Mouse (Mus musculus): ENCODE results near the gene Ptprm. TPM values are rescaled to one million over a fixed set of nuclear protein-coding genes. Genes with fewer than 3 reads are reported as not detected.

The Ptprm gene
- polyA plus RNA-seq, 1 experiment, result 20.1 TPM

DNA sequence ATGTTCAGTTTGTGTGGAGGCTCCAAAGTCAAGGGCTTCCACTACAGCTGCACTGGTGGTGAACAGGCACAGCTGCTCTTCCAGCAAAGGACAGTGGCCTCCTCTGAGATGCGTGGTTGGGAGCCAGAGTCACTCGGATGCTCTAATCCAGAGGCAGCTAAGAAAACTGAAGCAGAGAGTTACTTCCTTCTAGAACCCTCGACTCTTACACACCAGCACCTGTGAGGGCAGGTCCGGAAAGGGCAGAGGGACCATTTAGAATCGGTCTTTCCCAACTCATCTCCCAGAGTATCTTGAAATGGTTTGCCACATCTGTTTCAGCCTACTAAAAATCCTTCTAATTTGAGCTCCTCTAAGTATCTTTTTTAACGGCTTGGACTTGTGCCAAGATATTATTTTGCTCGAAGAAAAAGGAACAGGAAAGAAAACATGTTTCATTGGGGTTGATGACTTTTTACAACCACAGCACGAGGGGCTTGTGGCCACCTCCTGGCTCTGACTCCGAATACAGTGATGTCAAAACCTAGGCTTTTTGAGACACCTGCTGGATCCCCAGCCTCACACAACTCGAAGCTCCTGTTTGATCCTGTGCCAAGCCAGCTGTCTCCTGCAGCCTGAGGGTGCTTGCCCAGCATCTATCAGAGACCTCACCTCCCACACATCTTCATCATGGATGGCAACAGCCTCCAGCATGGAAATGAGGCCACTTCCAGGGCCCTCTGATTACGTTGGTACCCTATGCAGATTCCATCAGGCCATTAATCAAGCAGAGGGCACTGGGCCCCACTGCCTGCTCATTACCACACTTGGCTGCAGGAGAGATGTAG is 652.7 kb downstream of the Ptprm start:
- DNase-seq (ENCODE audit: low read depth), result peak; percentile 65
- TF ChIP-seq POLR2A (IDR thresholded peaks at IDR 0.05; ENCODE audit: borderline replicate concordance, extremely low read depth, insufficient read depth, insufficient read length, poor library complexity, severe bottlenecking) (no peak), CTCF (IDR thresholded peaks at IDR 0.05; ENCODE audit: borderline replicate concordance, extremely low read depth, insufficient read depth, insufficient read length) (no peak)

DNA sequence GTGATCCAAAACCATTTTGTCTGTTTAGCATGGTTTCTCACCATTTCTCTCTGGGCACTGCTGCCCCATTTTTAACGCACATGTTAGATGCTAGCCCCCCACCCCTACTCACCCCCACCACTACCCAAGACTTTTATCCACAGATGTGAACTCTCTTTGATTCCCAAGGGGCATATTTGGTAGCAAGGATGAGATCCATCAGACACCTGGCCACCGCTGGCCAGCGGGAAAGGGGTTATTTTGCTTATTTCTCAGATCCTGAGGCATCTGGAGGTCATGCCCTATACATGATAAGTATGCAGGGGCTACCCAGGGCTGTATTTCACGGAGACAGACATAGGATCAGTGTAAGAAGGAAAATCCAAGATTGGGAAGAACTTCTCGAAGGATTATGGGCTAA is 654.4 kb downstream of the Ptprm start:
- DNase-seq (ENCODE audit: low read depth), result no peak
- no peak for TF ChIP-seq POLR2A (IDR thresholded peaks at IDR 0.05; ENCODE audit: borderline replicate concordance, extremely low read depth, insufficient read depth, insufficient read length, poor library complexity, severe bottlenecking)
- TF ChIP-seq CTCF (IDR thresholded peaks at IDR 0.05; ENCODE audit: borderline replicate concordance, extremely low read depth, insufficient read depth, insufficient read length), result no peak

DNA sequence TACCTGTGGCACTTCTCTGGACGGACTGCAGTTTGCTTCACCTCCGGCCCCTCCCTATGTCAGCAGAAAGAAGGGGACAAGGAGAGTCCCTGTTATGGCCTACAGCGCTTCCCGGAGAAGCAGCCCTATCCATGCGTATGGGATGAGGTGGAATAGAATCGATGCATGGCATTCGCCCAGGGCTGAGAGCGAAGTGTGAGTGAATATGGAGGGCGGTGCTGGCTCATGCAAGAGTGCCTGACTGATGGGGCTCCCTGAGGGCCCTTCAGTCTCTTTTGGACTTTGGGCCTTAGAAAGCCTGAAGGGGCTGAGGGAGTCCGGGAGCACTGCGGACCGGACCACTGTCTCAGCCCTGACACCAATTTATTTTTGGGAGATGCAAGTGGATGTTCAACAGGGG is 656.6 kb downstream of the Ptprm start:
- no peak for TF ChIP-seq POLR2A (IDR thresholded peaks at IDR 0.05; ENCODE audit: borderline replicate concordance, extremely low read depth, insufficient read depth, insufficient read length, poor library complexity, severe bottlenecking)
- no peak for TF ChIP-seq CTCF (IDR thresholded peaks at IDR 0.05; ENCODE audit: borderline replicate concordance, extremely low read depth, insufficient read depth, insufficient read length)
- DNase-seq (ENCODE audit: low read depth), result peak; percentile 56

DNA sequence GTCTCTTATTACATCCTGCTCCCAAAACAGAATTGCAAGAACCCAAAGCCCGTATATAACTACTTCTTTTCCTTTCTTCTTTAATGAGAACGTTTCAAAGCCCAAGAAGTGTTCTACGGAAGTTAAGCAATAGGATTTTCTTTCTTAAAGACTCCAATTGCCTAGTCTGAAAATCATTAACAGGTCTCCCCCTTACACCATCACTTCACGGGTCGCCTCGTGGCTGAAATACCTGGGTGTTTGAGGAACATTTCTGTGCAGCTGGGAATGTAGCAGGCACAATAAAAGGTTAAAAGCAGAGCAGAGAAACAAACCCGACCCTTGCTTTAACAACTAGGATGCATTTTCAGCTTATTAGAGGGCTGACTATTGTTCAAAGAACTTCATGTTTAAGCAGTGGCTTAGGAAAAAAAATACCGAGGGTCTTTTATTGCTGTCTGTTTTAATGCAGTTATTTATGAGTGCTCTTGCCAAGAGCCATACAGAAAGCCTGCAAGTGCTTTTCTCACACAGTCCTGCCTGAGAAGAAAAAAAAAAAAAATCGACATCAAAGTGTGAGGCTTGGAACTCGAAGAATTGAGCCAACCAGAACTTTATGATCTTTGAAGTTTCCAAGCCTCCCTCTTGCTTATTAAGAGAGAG is 657.6 kb downstream of the Ptprm start:
- DNase-seq (ENCODE audit: low read depth), result peak; percentile 60
- TF ChIP-seq POLR2A (IDR thresholded peaks at IDR 0.05; ENCODE audit: borderline replicate concordance, extremely low read depth, insufficient read depth, insufficient read length, poor library complexity, severe bottlenecking), result no peak
- no peak for TF ChIP-seq CTCF (IDR thresholded peaks at IDR 0.05; ENCODE audit: borderline replicate concordance, extremely low read depth, insufficient read depth, insufficient read length)

DNA sequence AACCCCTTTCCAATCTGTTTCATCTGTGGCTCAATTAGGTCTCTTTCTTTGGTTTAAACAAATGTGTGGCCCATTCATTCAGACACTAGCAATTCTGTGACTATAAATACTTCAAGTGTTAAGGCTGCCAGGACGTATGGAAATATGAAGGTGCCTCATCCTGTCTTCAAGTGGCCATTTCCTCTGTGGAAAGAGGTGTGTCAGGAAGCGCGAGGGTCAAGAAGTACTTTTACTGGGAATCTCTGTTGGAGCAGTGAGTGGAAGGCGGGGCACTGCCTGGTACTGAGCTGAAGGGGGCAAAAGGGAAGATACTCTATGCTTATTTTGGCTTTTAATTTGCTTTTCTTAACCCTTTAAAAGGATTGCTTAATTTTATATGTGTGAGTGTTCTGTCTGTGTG is 659.9 kb downstream of the Ptprm start:
- no peak for TF ChIP-seq POLR2A (IDR thresholded peaks at IDR 0.05; ENCODE audit: borderline replicate concordance, extremely low read depth, insufficient read depth, insufficient read length, poor library complexity, severe bottlenecking)
- TF ChIP-seq CTCF (IDR thresholded peaks at IDR 0.05; ENCODE audit: borderline replicate concordance, extremely low read depth, insufficient read depth, insufficient read length), result no peak
- DNase-seq (ENCODE audit: low read depth), result no peak

DNA sequence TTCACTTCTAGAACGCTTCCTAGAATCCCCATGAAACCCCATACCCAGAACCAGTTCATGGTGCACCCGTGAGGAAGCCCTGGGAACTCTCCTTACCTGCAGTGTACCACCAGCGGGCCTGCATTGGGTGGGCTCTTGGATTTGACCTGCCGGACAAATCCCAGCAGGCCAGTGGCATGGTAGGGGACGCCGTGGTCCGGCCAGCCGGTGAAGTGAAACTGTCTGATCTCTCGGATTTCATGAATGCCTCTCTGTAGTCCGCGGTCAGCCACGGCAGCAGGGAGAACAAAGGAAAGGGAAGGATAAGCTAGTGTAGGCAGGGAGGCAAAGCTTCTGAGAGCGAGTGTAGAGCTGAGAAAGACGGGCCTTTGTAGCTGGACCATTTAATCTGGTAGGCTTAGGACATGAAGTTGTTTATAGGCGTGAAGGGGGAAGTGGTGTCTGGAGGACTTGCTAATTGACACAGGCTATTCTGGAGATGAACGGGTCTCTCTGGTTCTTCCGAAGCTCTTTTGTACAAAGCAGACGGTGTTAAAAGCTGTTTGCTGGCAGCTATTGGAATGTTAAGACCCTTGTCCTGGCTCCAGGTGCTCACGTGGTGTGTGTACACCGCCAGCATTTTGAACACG is 660.5 kb downstream of the Ptprm start:
- peak; percentile 88 for DNase-seq (ENCODE audit: low read depth)

DNA sequence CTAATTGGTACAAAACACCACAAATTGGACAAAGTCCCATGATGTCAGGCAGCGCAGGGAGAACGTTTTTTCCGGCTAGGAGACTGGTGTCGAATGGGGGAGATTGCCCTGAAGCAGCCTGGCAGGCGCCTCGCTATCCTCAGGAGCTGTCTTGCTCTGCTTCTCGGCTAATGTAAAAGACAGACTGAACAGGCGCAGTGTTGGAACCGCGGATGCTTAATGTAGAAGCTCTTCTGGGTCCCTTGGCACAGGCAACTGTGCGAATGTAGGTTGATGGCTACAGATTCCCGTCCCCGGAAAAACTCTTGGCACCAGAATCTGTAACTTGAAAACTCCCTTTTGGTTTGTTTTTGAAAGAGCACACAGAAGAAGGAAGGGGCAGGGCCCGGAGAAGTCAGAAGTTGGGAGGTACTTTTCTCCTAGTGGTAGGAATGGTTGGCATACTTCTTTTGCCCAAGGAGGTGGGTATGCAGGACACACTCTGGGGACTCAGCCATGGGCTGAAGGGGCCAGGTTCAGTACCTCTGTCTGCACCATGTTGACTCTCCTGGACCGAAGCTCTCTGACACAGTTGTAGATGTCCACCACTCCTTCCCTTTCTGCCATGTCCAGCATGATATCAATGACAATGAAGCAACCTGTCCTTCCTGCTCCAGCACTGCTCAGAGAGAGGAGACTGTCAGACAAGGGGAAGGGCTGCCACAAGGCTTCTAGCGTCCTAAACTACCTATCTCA is 661.1 kb downstream of the Ptprm start:
- TF ChIP-seq POLR2A (IDR thresholded peaks at IDR 0.05; ENCODE audit: borderline replicate concordance, extremely low read depth, insufficient read depth, insufficient read length, poor library complexity, severe bottlenecking) (no peak), CTCF (IDR thresholded peaks at IDR 0.05; ENCODE audit: borderline replicate concordance, extremely low read depth, insufficient read depth, insufficient read length) (no peak)
- peak; percentile 69 for DNase-seq (ENCODE audit: low read depth)

More for the DNA sequence above, 660.5 kb downstream of the Ptprm start:
- TF ChIP-seq CTCF (IDR thresholded peaks at IDR 0.05; ENCODE audit: borderline replicate concordance, extremely low read depth, insufficient read depth, insufficient read length), result no peak

DNA sequence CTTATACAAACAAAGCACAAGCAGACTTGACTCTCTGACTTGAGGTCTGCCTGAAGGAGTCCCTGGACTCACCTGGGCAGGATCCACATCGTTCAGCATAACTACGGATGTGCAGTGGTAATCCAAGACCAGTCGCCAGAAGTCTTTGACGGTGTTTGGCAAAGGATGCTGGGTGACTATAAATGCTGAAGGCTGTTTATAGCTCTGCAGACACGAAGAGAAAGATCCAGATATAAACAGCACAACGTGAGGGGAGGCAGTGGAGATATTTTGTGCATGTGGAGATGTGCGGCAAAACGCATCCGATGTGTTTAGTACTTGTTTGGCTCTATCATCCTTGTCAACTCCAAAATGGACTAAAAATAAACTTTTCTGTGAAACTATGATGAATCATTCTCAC is 666.1 kb downstream of the Ptprm start:
- DNase-seq (ENCODE audit: low read depth), result peak; percentile 25
- TF ChIP-seq POLR2A (IDR thresholded peaks at IDR 0.05; ENCODE audit: borderline replicate concordance, extremely low read depth, insufficient read depth, insufficient read length, poor library complexity, severe bottlenecking) (no peak), CTCF (IDR thresholded peaks at IDR 0.05; ENCODE audit: borderline replicate concordance, extremely low read depth, insufficient read depth, insufficient read length) (no peak)

DNA sequence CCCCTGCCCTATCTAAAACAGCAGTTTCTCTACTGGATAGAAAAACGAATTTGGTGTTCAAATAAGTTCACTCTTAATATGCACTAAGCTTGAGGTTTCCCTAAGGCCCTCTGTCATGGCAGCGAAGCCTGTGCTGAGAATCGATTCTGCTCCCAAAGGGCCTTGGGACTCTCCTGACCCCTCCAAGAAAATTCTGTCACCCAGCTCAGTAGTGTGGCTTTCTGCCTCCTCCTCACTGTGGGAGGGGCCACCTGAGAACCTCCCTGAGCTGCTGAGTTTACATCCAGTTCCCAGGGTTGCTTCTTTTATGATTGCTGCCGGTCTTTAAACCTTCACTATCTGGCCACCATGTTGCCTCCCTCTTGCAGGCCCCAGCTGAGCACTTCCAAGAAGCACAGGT is 666.7 kb downstream of the Ptprm start:
- TF ChIP-seq POLR2A (IDR thresholded peaks at IDR 0.05; ENCODE audit: borderline replicate concordance, extremely low read depth, insufficient read depth, insufficient read length, poor library complexity, severe bottlenecking) (no peak), CTCF (IDR thresholded peaks at IDR 0.05; ENCODE audit: borderline replicate concordance, extremely low read depth, insufficient read depth, insufficient read length) (no peak)
- no peak for DNase-seq (ENCODE audit: low read depth)

DNA sequence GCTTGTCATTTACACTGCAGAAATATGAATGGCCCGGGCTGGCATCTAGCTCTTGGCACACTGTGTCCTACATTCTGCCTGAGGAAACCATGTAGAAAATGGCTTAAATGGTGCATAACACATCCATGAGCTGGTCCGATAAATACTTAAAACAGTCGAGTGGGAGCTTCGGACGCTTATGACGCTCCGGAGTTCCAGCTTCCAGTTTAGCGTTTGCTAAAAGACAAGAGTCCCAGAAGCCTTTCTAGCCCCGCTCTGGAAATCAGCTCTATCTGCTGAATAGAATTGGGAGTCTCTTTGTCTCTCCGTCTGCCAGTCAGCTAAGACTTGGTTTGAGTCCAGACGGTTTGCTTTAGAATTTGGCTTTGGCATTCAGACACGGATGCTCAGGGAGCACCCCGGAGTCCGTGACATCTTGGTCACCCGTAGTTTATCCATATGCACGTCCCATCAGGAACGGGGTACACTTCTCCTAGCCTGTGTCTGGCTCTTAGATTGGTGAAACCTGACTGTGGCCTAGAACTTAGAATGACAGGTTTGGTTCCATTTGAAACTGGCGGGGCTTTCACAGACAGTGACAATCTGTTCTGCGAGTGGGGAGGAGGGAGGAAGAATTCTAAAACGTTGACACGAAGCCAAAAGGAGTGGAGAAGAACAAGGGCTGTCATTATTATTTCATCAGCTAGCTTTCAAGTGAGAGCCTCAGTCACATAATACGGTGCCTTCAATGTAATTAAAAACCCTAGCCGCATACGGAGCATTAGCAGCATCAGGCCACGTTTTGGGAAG is 667.4 kb downstream of the Ptprm start:
- TF ChIP-seq CTCF (IDR thresholded peaks at IDR 0.05; ENCODE audit: borderline replicate concordance, extremely low read depth, insufficient read depth, insufficient read length), result no peak
- no peak for TF ChIP-seq POLR2A (IDR thresholded peaks at IDR 0.05; ENCODE audit: borderline replicate concordance, extremely low read depth, insufficient read depth, insufficient read length, poor library complexity, severe bottlenecking)
- DNase-seq (ENCODE audit: low read depth), result peak; percentile 90

Data from brain, embryonic 14.5 days (tissue).